Mouse (Mus musculus) CH12.LX (cell line): ENCODE measurements around the gene Naa16.

Experiments used
- CTCF ChIP-seq, 2 experiments: IDR thresholded peaks in 1 of 2; conservative IDR thresholded peaks in 1 of 2; 2 replicates each; pipeline ENCODE4 v1.5.1; 2011 to 2012; ENCODE audit warnings: low read depth in 2 of 2, low read length in 2 of 2, improper control_type of control experiment in 1 of 2, inconsistent platforms in 1 of 2, mild to moderate bottlenecking in 1 of 2, moderate library complexity in 1 of 2
- E2F4 ChIP-seq: IDR thresholded peaks from 2 replicates; pipeline ENCODE4 v1.6.1; 2011; ENCODE audit warnings: low read depth, low read length, improper control_type of control experiment; ENCODE audit not compliant: insufficient replicate concordance
- EP300 ChIP-seq: IDR thresholded peaks from 2 replicates; pipeline ENCODE4 v1.6.1; 2011; ENCODE audit warnings: low read length, improper control_type of control experiment
- IRF4 ChIP-seq: IDR thresholded peaks from 2 replicates; pipeline ENCODE4 v1.6.1; 2014; ENCODE audit warnings: low read depth, mild to moderate bottlenecking, inconsistent platforms, low read length, improper control_type of control experiment
- NRF1 ChIP-seq: IDR thresholded peaks from 2 replicates; pipeline ENCODE4 v1.6.1; 2014; ENCODE audit warnings: low read depth, mild to moderate bottlenecking, inconsistent platforms, low read length, improper control_type of control experiment, moderate library complexity
- PAX5 ChIP-seq: IDR thresholded peaks from 2 replicates; pipeline ENCODE4 v1.6.1; 2012; ENCODE audit warnings: low read length, inconsistent platforms, mixed read lengths
- POLR2A ChIP-seq: IDR thresholded peaks from 2 replicates; pipeline ENCODE4 v1.6.1; 2011; ENCODE audit warnings: low read depth, mild to moderate bottlenecking, improper control_type of control experiment, low read length
- RAD21 ChIP-seq: IDR thresholded peaks from 2 replicates; pipeline ENCODE4 v1.6.1; 2011; ENCODE audit warnings: low read depth, mild to moderate bottlenecking, low read length, improper control_type of control experiment, moderate library complexity
- SIN3A ChIP-seq: IDR thresholded peaks from 2 replicates; pipeline ENCODE4 v1.6.1; 2012; ENCODE audit warnings: low read length, improper control_type of control experiment, inconsistent platforms
- USF1 ChIP-seq: IDR thresholded peaks from 2 replicates; pipeline ENCODE4 v1.6.1; 2014; ENCODE audit warnings: low read depth, mild to moderate bottlenecking, inconsistent platforms, low read length, improper control_type of control experiment

DNA sequence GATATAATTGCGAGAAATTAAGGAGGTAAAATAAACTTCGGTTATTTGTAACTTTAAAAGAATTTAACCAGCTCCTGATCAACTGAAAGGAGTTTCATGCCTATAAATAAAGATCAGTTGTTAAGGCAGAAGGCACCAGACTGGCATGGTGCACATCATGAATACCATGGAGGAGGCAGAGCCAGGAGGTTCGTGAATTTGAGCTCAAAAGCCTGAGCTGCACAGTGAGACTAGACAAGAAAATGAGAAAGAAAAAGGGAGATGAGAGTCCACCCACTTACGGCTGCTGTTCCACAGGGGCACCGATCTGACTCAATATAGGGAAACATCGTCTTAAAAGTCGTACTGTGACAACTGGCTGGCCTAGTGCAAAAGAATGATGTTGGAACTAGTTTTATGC, 106.6 kb downstream of the Naa16 start:
- TF ChIP-seq IRF4 = no peak
- TF ChIP-seq USF1 = no peak
- no peak for TF ChIP-seq CTCF (conservative IDR thresholded peaks at IDR 0.05 in 1 of 2, IDR thresholded peaks at IDR 0.05 in 1 of 2; ENCODE audit: low read depth in 2 of 2, low read length in 2 of 2)
- no peak for TF ChIP-seq RAD21
- TF ChIP-seq SIN3A = no peak
- TF ChIP-seq NRF1 = no peak
- TF ChIP-seq EP300 = no peak
- TF ChIP-seq PAX5 = no peak
- no peak for TF ChIP-seq POLR2A
- TF ChIP-seq E2F4 = no peak
